25 mouse cellular contexts compared by ENCODE assay signal in the genomic region with DNA sequence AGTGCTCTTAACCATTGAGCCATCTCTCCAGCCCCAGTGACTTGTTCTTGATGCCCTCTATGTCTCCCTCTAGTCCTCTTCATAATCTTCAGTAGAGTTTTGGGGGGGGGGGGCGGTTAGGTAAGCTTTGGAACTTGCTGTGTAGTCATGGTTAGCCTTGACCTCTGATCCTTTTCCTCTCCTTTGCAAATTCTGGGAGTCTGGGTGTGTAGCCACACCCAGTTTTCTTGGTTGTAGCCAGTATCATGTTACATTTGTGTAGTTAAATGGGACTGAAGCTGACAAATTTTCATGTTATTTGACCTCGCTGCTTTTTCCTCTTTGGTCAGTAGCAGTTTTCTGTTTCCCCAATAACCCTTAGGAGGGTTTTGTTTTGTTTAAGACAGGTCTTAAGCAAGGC. TPM values are rescaled to one million over a fixed set of nuclear protein-coding genes. Genes with fewer than 3 reads are reported as not detected.
DNase-seq lines count a peak whose midpoint lies in the region; TF ChIP-seq lines count a peak whose summit lies in the region.
"Had no signal": no experiment of that assay in that cellular context is flagged by ENCODE, and none has a peak within 500 bp of the region (broad histone marks: within the 10 kb centered on the region; RNA-seq: fewer than 3 reads in every experiment).

No protein-coding gene starts in this region.

- TF ChIP-seq EP300 in ES-Bruce4 (IDR thresholded peaks at IDR 0.05; ENCODE audit: insufficient read depth, low read depth, low read length), result no peak

- H3K9ac ChIP-seq in ES-Bruce4 (ENCODE audit: low read depth, poor library complexity, severe bottlenecking), result 0 out of 2 replicates have a peak overlapping the region, but pooled peaks have one; percentile 35
- H3K9ac ChIP-seq: embryonic facial prominence, embryonic 13.5 days; forebrain, embryonic 12.5 days; forebrain, embryonic 15.5 days; hindbrain, embryonic 13.5 days had no signal

- no peaks in the 10 kb centered on the region for H3K4me1 ChIP-seq in ES-Bruce4 (ENCODE audit: control insufficient read depth, insufficient read depth, low read length)
- H3K4me1 ChIP-seq: embryonic facial prominence, embryonic 10.5 days; embryonic facial prominence, embryonic 13.5 days; forebrain, embryonic 12.5 days; forebrain, embryonic 15.5 days; hindbrain, embryonic 13.5 days had no signal

- TF ChIP-seq CTCF in ES-Bruce4 (IDR thresholded peaks at IDR 0.05; ENCODE audit: low read depth, low read length), result no peak

- H3K4me3 ChIP-seq in ES-Bruce4 (ENCODE audit: low read depth, low read length), result no peak overlapping the region
- H3K4me3 ChIP-seq: embryonic facial prominence, embryonic 10.5 days; embryonic facial prominence, embryonic 13.5 days; erythroblast, embryonic 14.5 days; forebrain, embryonic 12.5 days; forebrain, embryonic 15.5 days; heart, adult 2 months; hindbrain, embryonic 13.5 days had no signal

- no peak for TF ChIP-seq POLR2A in ES-Bruce4 (IDR thresholded peaks at IDR 0.05; ENCODE audit: insufficient read depth, low read length)

- DNase-seq in 3T3-L1 (ENCODE audit: low read depth, low spot score) (peak; percentile 59), NIH3T3 (ENCODE audit: low read depth) (peak; percentile 41), adipocyte (ENCODE audit: low spot score) (peak; percentile 45)
- DNase-seq in heart, adult 9 months (ENCODE audit: low spot score in 2 of 2), result no peak
- no peak for DNase-seq in right cerebral cortex, postnatal 4 days
- DNase-seq in right cerebral cortex, postnatal 25 days, result no peak
- DNase-seq in frontal cortex, postnatal 14 days (ENCODE audit: low spot score in 2 of 2), result no peak
- DNase-seq: adrenal gland, postnatal 14 days; cerebellum, adult 11-12 months; cerebellum, adult 8-10 months; cerebellum, postnatal 10 days; cerebellum, postnatal 36 days; embryo, embryonic 11 days; gastrocnemius, postnatal 10 days; gastrocnemius, postnatal 36 days; heart, adult 2 months; kidney, adult 18-20 months had no signal

- no peaks in the 10 kb centered on the region for H3K9me3 ChIP-seq in ES-Bruce4 (replicated peaks; ENCODE audit: control insufficient read depth, insufficient read depth, low read length, poor library complexity, severe bottlenecking)
- H3K9me3 ChIP-seq: embryonic facial prominence, embryonic 10.5 days; embryonic facial prominence, embryonic 13.5 days; forebrain, embryonic 12.5 days; forebrain, embryonic 15.5 days; hindbrain, embryonic 13.5 days had no signal

- no peaks in the 10 kb centered on the region for H3K27me3 ChIP-seq in ES-Bruce4 (ENCODE audit: control insufficient read depth, insufficient read depth, low read length, poor library complexity, severe bottlenecking)
- H3K27me3 ChIP-seq: embryonic facial prominence, embryonic 13.5 days; forebrain, embryonic 12.5 days; forebrain, embryonic 15.5 days; hindbrain, embryonic 13.5 days; Patski had no signal

- 0 out of 2 replicates have a peak, but pooled peaks cover 4% of the 10 kb centered on the region for H3K36me3 ChIP-seq in ES-Bruce4 (ENCODE audit: control insufficient read depth, insufficient read depth, low read length, poor library complexity, severe bottlenecking)

- H3K27ac ChIP-seq in ES-Bruce4 (ENCODE audit: insufficient read depth, low read length), result peak overlapping the region; percentile 98
- H3K27ac ChIP-seq: embryonic facial prominence, embryonic 10.5 days; embryonic facial prominence, embryonic 13.5 days; forebrain, embryonic 12.5 days; forebrain, embryonic 15.5 days; heart, adult 2 months; hindbrain, embryonic 13.5 days had no signal

RNA-seq across cellular contexts. Expression of gene Akt2, which starts 4.5 kb away (rescaled TPM):
- polyA plus RNA-seq in ES-Bruce4 (2011; ENCODE audit: insufficient read depth, insufficient read length, low read depth, missing spikeins), result 38.7 and 39.8 TPM in 2 replicates

RNA-seq across cellular contexts. Expression of gene 2310022A10Rik, which starts 33.8 kb away (rescaled TPM):
- polyA plus RNA-seq in ES-Bruce4 (2011; ENCODE audit: insufficient read depth, insufficient read length, low read depth, missing spikeins), result 36.1 and 36.7 TPM in 2 replicates

RNA-seq across cellular contexts. Expression of gene Pld3, which starts 33.8 kb away (rescaled TPM):
- polyA plus RNA-seq in ES-Bruce4 (2011; ENCODE audit: insufficient read depth, insufficient read length, low read depth, missing spikeins), result 50.8 and 72.8 TPM in 2 replicates

Comparison
In these comparisons a context has a peak if more than half of its experiments do, and no peak if none do; other contexts are left out.
1. DNase-seq: peak in 3T3-L1 (single experiment), NIH3T3 (single experiment) and adipocyte (single experiment); none in heart, adult 9 months (0 of 2), right cerebral cortex, postnatal 4 days (single experiment), right cerebral cortex, postnatal 25 days (single experiment) and frontal cortex, postnatal 14 days (0 of 2).